Mouse (Mus musculus): ENCODE results near the gene Rps18.
A peak's percentile ranks its signal among the peaks of the same experiment; 100 is the strongest.
"Not testable (repeated sequence)": the region's sequence is repeated elsewhere in the genome, so short reads cannot be mapped to it uniquely, and the experiment has no call there.

Gene Rps18

DNA sequence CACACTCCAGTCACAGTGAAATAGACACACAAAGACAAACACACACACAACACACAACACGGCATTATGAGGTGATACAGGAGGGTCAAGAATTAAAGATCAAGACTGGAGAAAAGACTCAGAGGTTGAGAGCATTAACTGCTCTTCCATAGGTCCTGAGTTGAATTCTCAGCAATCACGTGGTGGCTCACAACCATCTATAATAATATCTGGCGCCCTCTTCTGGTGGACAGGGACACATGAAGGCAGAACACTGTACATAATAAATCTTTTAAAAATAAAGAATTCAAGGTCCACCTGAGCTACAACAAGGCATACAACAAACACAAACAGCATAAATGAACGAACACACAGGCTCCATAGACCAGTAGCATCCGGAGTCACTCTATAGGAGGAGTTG is 13.1 kb upstream of the Rps18 start:
- peak; percentile 89 for DNase-seq (ENCODE audit: low read depth, low spot score)

DNA sequence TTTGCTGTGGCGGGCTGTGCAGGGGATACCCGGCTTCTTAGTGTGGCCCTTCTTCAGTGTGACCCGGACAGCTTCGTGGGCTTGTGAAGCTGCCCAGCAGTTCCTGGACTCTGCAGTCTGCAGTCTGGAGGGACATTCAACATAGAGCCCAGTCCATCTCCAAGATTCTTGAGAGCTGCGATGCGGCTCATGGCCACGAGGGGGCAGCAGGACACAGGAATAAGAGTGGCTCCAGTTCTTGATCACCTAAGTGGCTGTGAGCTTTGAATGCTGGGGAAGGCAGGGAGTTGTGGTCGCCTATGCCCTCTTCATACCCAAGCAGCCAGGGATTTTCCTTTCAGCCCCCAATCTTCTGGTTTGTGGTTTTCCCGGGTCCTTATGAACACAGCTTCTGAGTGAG is 12.7 kb upstream of the Rps18 start:
- peak; percentile 90 for DNase-seq (ENCODE audit: low read depth, low spot score)

GRCm38 (mm10) chr17:33965846-33966550 is 10.2 kb upstream of the Rps18 start:
- DNase-seq (ENCODE audit: low read depth, low spot score), result no peak

- DNase-seq (ENCODE audit: low read depth, low spot score), result no peak
Observed at GRCm38 (mm10) chr17:33965082-33965845, 9.5 kb upstream of the Rps18 start.

DNA sequence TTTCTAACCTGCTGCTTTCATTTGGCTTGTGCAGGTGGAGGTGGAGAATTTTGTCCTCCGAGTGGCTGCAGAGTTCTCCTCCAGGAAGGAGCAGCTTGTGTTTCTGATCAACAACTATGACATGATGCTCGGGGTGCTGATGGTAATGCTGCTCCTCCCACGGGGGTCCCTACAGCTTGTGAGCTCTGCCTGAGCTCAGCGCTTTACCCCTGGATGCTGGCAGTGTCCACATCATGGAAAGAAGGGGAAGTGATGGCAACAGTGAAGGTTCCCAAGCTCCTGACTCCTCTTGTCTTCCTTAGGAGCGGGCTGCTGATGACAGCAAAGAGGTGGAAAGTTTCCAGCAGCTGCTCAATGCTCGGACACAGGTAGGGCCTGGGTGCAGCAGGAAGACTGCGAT is 7.1 kb upstream of the Rps18 start:
- DNase-seq (ENCODE audit: low read depth, low spot score), result no peak

DNA sequence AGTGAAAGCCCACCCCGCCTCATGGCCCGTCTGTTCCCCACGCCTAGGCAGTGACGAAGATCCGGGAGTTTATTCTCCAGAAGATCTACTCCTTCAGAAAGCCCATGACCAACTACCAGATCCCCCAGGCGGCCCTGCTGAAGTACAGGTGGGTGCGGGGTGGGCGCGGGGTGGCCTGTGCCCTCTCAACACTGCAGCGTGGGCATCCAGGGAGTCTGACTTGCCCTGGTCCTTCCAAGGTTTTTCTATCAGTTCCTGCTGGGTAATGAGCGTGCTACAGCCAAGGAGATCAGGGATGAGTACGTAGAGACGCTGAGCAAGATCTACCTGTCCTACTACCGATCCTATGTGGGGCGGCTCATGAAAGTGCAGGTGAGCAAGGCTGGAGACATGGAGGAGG is 4.1 kb upstream of the Rps18 start:
- no peak for DNase-seq (ENCODE audit: low read depth, low spot score)

GRCm38 (mm10) chr17:33959135-33959534 is 3.3 kb upstream of the Rps18 start:
- no peak for DNase-seq (ENCODE audit: low read depth, low spot score)

DNA sequence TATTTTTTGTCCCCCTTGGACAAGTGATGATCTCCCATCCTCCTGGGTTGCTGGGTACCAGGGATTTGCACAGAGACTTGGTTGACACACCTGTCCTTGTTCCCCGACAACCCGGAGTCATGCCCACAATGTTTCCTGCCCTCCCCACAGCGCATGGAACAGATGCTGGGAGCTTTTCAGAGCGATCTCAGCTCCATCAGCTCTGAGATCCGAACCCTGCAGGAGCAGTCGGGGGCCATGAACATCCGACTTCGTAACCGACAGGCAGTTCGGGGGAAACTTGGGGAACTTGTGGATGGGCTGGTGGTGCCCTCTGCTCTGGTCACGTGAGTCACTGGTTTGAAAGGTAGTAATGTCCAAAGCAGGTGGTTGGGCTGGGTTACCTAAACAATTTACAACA is 2.6 kb upstream of the Rps18 start:
- DNase-seq (ENCODE audit: low read depth, low spot score), result no peak

GRCm38 (mm10) chr17:33957493-33957892 is 1.7 kb upstream of the Rps18 start:
- no peak for DNase-seq (ENCODE audit: low read depth, low spot score)

GRCm38 (mm10) chr17:33956336-33956735 is 535 bp upstream of the Rps18 start:
- DNase-seq (ENCODE audit: low read depth, low spot score), result no peak

DNA sequence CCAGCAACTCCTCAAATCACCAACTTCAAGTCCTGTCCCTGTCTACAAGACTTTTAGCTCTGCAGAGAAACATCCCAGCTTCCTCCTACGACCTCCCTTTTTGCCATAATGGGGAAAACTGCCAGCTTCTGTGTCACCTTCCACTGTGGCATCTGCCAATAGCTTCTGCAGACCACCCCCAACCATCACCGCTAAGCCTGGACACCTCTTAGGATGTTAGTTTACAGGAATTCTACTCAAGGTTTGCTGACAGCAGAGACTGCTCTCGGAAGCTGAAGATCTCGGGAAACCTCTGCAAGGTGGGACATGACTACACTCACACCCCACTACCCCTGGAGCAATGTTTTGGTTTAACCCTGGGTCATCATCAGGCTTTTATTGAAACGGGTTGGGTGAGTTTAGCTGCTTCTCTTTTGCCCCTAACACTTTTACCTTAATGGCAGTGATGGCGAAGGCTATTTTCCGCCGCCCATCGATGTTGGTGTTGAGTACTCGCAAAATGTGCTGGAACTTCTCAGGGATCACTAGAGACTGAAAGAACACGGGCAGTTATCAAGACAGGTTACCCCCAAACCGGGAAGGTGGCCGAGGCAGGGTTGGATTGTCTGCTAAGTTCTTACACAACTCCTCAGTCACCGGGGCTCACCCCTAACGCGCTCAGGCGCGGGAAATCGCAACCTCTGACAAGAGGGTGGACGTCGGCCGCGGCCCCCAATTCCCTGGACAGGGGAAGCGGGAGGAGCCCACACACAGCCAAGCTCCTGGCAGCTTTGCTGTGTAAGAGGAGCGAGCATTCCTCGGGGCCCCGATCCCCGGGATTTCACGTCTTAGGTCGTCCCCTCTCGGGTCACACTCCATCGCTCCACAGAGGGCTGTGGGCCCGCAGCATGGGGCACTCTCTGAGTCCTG is 901 bp downstream of the Rps18 start:
- peak; percentile 50 for DNase-seq (ENCODE audit: low read depth, low spot score)

GRCm38 (mm10) chr17:33953961-33954565 is 1.7 kb downstream of the Rps18 start:
- peak; percentile 48 for DNase-seq (ENCODE audit: low read depth, low spot score)

- no peak for DNase-seq (ENCODE audit: low read depth, low spot score)
Observed at GRCm38 (mm10) chr17:33953310-33953709, 2.5 kb downstream of the Rps18 start.

DNA sequence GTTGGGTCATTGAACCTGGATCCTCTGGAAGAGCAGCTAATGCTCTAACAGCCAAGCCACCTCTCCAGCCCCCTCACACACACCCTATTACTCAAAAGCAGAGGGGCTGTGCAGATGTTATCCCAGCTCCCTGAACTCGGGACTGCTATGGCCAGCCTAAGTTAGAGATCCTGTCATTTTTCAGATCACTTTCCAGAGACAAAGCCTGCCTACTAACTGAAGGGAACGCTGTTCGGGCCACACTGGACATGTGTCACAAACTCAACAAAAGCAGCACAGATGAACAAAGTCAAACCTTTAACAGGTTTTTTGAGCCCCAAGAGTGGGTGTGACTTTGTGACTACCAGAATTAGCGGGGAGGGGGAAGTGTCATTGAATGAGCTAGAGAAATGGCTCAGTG is 2.9 kb downstream of the Rps18 start:
- no peak for DNase-seq (ENCODE audit: low read depth, low spot score)

- not testable (repeated sequence) for DNase-seq (ENCODE audit: low read depth, low spot score)
Observed at GRCm38 (mm10) chr17:33952015-33952414, 3.8 kb downstream of the Rps18 start.

GRCm38 (mm10) chr17:33951021-33951946 is 4.5 kb downstream of the Rps18 start, which contains the start of gene B3galt4:
TSS of gene B3galt4 (minus strand) at chr17:33951488.
- DNase-seq (ENCODE audit: low read depth, low spot score), result peak; percentile 95

GRCm38 (mm10) chr17:33950131-33950625 is 5.6 kb downstream of the Rps18 start:
- DNase-seq (ENCODE audit: low read depth, low spot score), result no peak

DNA sequence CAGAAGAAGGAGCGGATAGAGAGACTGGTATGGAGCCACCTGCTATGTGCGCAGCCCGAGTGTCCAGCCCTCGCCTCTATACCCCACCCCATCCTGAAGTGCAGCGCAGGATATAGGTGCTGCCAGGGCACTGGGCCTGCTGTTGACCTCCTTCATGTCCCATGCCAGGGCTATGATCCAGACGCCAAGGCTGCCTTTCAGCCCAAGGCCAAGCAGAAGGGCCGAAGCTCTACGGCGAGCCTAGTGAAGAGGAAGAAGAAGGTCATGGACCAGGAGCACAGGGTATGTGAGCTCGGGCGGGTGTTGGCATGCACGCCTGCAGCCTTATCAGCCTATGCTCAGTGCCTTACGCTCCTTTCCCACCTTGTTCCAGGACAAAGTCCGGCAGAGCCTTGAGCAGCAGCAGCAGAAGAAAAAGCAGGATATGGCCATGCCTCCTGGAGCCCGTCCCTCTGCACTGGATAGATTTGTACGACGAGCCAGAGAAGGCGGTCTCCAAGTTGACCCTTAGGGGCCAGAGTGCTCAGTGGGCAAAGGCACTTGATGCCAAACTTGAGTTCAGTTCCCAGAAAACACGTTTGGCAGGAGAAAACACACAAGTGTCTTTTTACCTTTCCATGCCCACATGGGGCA is 6.8 kb downstream of the Rps18 start:
- no peak for DNase-seq (ENCODE audit: low read depth, low spot score)

GRCm38 (mm10) chr17:33948090-33948904 is 7.5 kb downstream of the Rps18 start:
- DNase-seq (ENCODE audit: low read depth, low spot score), result no peak

All from 3T3-L1 (cell line).